Mouse (Mus musculus): ENCODE results near the gene Ndufs3. TPM values are rescaled to one million over a fixed set of nuclear protein-coding genes. Genes with fewer than 3 reads are reported as not detected.
A peak's percentile ranks its signal among the peaks of the same experiment; 100 is the strongest.

The Ndufs3 gene
- polyA plus RNA-seq, 1 experiment from 2014 or later, result 190 TPM

DNA sequence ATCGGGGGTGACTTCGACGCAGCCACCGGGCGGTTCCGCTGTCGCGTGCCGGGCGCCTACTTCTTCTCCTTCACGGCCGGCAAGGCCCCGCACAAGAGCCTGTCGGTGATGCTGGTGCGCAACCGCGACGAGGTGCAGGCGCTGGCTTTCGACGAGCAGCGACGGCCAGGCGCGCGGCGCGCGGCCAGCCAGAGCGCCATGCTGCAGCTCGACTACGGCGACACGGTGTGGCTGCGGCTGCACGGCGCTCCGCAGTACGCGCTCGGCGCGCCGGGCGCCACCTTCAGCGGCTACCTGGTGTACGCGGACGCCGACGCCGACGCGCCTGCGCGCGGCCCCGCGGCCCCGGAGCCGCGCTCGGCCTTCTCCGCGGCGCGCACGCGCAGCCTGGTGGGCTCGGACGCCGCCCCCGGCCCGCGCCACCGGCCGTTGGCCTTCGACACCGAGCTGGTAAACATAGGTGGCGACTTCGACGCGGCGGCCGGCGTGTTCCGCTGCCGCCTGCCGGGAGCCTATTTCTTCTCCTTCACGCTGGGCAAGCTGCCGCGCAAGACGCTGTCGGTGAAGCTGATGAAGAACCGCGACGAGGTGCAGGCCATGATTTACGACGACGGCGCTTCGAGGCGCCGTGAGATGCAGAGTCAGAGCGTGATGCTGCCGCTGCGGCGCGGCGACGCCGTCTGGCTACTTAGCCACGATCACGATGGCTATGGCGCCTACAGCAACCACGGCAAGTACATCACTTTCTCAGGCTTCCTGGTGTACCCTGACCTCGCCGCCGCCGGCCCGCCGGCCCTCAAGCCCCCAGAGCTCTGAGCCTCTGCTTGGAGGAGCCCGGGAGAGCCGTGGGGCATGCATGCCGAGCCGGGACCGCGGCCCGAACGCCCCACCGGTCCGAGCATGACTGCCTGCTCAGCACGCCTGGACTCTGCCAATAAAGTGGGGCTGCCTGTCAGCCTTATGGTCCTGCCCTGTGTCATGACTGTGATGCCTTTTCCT lies 14.8 kb downstream of the Ndufs3 start:
- peaks cover 42% of the 10 kb centered on the region for H3K27me3 ChIP-seq (ENCODE audit: control insufficient read depth, insufficient read depth, low read length)
- peaks cover 10% of the 10 kb centered on the region; the same call in 1 of the 2 replicates for H3K4me1 ChIP-seq (replicated peaks; ENCODE audit: control insufficient read depth, insufficient read depth, low read length)
- H3K4me3 ChIP-seq (ENCODE audit: low read depth, low read length), result peak overlapping the region; percentile 42
- 5% methylated on average over 120 of the region's 133 CpGs for WGBS
- peak overlapping the region; percentile 60 for H3K4me2 ChIP-seq (ENCODE audit: low read depth, low read length, severe bottlenecking)
- no peaks in the 10 kb centered on the region; the same call in 1 of the 2 replicates for H3K36me3 ChIP-seq (ENCODE audit: control insufficient read depth, insufficient read depth, low read length)
- H3K9me3 ChIP-seq (ENCODE audit: control insufficient read depth, low read length), result no peaks in the 10 kb centered on the region
- DNase-seq (ENCODE audit: low spot score), result peak; percentile 79
- peak overlapping the region; percentile 47 for H3K9ac ChIP-seq (ENCODE audit: low read length)
- H3K27ac ChIP-seq (ENCODE audit: low read depth, low read length), result no peak overlapping the region
- peak; percentile 64 for ATAC-seq (replicated peaks; ENCODE audit: low FRiP score)

DNA sequence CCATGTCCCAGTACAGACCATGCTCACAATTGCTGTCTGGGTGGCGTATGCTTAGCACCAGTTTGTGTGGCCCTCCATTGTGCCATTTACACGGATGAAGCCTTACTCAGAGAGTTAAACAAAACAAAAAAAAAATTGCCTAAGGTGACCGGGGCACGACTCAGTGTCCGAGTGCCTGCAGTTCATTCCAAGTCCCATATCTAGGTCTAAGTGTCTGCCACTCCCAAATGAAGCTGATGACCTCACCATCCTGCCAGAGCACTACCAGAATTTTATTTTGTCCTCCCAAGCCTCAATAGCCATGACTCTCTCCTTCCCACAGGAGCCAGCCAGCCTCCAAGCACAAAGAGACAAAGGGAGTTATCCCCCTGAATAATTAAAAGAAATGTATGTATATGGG lies 17.0 kb downstream of the Ndufs3 start:
- H3K9ac ChIP-seq (ENCODE audit: low read length), result no peak overlapping the region
- H3K4me2 ChIP-seq (ENCODE audit: low read depth, low read length, severe bottlenecking), result no peak overlapping the region
- no peak overlapping the region for H3K4me3 ChIP-seq (ENCODE audit: low read depth, low read length)

GRCm38 (mm10) chr2:90886436-90886835 lies 18.2 kb downstream of the Ndufs3 start:
- Histone ChIP-seq H3K4me2 (ENCODE audit: low read depth, low read length, severe bottlenecking) (peak overlapping the region; percentile 97), H3K9me3 (ENCODE audit: control insufficient read depth, low read length) (no peaks in the 10 kb centered on the region), H3K9ac (ENCODE audit: low read length) (peak overlapping the region; percentile 79), H3K36me3 (ENCODE audit: control insufficient read depth, insufficient read depth, low read length) (no peaks in the 10 kb centered on the region), H3K4me3 (ENCODE audit: low read depth, low read length) (peak overlapping the region; percentile 58), H3K27me3 (ENCODE audit: control insufficient read depth, insufficient read depth, low read length) (peaks cover 44% of the 10 kb centered on the region), H3K27ac (ENCODE audit: low read depth, low read length) (no peak overlapping the region), H3K4me1 (replicated peaks; ENCODE audit: control insufficient read depth, insufficient read depth, low read length) (peaks cover 9% of the 10 kb centered on the region; the same call in 1 of the 2 replicates)
- DNase-seq (ENCODE audit: low spot score), result no peak
- ATAC-seq (replicated peaks; ENCODE audit: low FRiP score), result no peak
- 19% methylated on average over 6 of the region's 6 CpGs for WGBS

More for the DNA sequence above, 17.0 kb downstream of the Ndufs3 start:
- WGBS, result 71% methylated on average over 5 of the region's 5 CpGs
- Histone ChIP-seq H3K9me3 (ENCODE audit: control insufficient read depth, low read length) (no peaks in the 10 kb centered on the region), H3K27me3 (ENCODE audit: control insufficient read depth, insufficient read depth, low read length) (peaks cover 44% of the 10 kb centered on the region), H3K27ac (ENCODE audit: low read depth, low read length) (no peak overlapping the region), H3K4me1 (replicated peaks; ENCODE audit: control insufficient read depth, insufficient read depth, low read length) (peaks cover 9% of the 10 kb centered on the region; the same call in 1 of the 2 replicates), H3K36me3 (ENCODE audit: control insufficient read depth, insufficient read depth, low read length) (no peaks in the 10 kb centered on the region)
- ATAC-seq (replicated peaks; ENCODE audit: low FRiP score) (no peak), DNase-seq (ENCODE audit: low spot score) (no peak)

GRCm38 (mm10) chr2:90885218-90886041 lies 19.2 kb downstream of the Ndufs3 start, which contains the start of gene C1qtnf4:
TSS of gene C1qtnf4 (plus strand) at chr2:90885860.
- ATAC-seq (replicated peaks; ENCODE audit: low FRiP score), result peak; percentile 75
- Histone ChIP-seq H3K9me3 (ENCODE audit: control insufficient read depth, low read length) (no peaks in the 10 kb centered on the region), H3K4me1 (replicated peaks; ENCODE audit: control insufficient read depth, insufficient read depth, low read length) (peaks cover 9% of the 10 kb centered on the region; the same call in 1 of the 2 replicates), H3K27me3 (ENCODE audit: control insufficient read depth, insufficient read depth, low read length) (peaks cover 44% of the 10 kb centered on the region), H3K36me3 (ENCODE audit: control insufficient read depth, insufficient read depth, low read length) (no peaks in the 10 kb centered on the region), H3K9ac (ENCODE audit: low read length) (peak within 1 kb of the TSS; percentile 79), H3K27ac (ENCODE audit: low read depth, low read length) (no peak within 1 kb of the TSS; the same call in 1 of the 2 replicates), H3K4me2 (ENCODE audit: low read depth, low read length, severe bottlenecking) (peak within 1 kb of the TSS; percentile 97), H3K4me3 (ENCODE audit: low read depth, low read length) (peak within 1 kb of the TSS; percentile 58)
- DNase-seq (ENCODE audit: low spot score), result peak; percentile 78
- WGBS, result under 1% methylated on average over 45 of the region's 45 CpGs

- peaks cover 17% of the 10 kb centered on the region for H3K27me3 ChIP-seq (ENCODE audit: control insufficient read depth, insufficient read depth, low read length)
- 77% methylated on average over 2 of the region's 2 CpGs for WGBS
These were observed 22.8 kb downstream of the Ndufs3 start for GRCm38 (mm10) chr2:90881824-90882223.

GRCm38 (mm10) chr2:90880144-90880785 lies 24.4 kb downstream of the Ndufs3 start:
- Histone ChIP-seq H3K27ac (ENCODE audit: low read depth, low read length) (no peak overlapping the region), H3K4me2 (ENCODE audit: low read depth, low read length, severe bottlenecking) (peak overlapping the region; percentile 0; the same call in 1 of the 2 replicates), H3K4me1 (replicated peaks; ENCODE audit: control insufficient read depth, insufficient read depth, low read length) (no peaks in the 10 kb centered on the region; the same call in 1 of the 2 replicates), H3K36me3 (ENCODE audit: control insufficient read depth, insufficient read depth, low read length) (no peaks in the 10 kb centered on the region), H3K9ac (ENCODE audit: low read length) (no peak overlapping the region), H3K27me3 (ENCODE audit: control insufficient read depth, insufficient read depth, low read length) (peaks cover 5% of the 10 kb centered on the region; the same call in 1 of the 2 replicates), H3K4me3 (ENCODE audit: low read depth, low read length) (no peak overlapping the region), H3K9me3 (ENCODE audit: control insufficient read depth, low read length) (no peaks in the 10 kb centered on the region)
- DNase-seq (ENCODE audit: low spot score) (no peak), ATAC-seq (replicated peaks; ENCODE audit: low FRiP score) (no peak)
- whole genome bisulfite sequencing, result 10% methylated on average over 6 of the region's 6 CpGs

More at GRCm38 (mm10) chr2:90881824-90882223, 22.8 kb downstream of the Ndufs3 start:
- no peaks in the 10 kb centered on the region for H3K36me3 ChIP-seq (ENCODE audit: control insufficient read depth, insufficient read depth, low read length)
- H3K4me2 ChIP-seq (ENCODE audit: low read depth, low read length, severe bottlenecking), result no peak overlapping the region
- no peak overlapping the region for H3K27ac ChIP-seq (ENCODE audit: low read depth, low read length)
- H3K9ac ChIP-seq (ENCODE audit: low read length), result no peak overlapping the region
- ATAC-seq (replicated peaks; ENCODE audit: low FRiP score), result no peak
- no peak overlapping the region for H3K4me3 ChIP-seq (ENCODE audit: low read depth, low read length)
- H3K9me3 ChIP-seq (ENCODE audit: control insufficient read depth, low read length), result no peaks in the 10 kb centered on the region
- DNase-seq (ENCODE audit: low spot score), result no peak
- H3K4me1 ChIP-seq (replicated peaks; ENCODE audit: control insufficient read depth, insufficient read depth, low read length), result peaks cover 4% of the 10 kb centered on the region; the same call in 1 of the 2 replicates

DNA sequence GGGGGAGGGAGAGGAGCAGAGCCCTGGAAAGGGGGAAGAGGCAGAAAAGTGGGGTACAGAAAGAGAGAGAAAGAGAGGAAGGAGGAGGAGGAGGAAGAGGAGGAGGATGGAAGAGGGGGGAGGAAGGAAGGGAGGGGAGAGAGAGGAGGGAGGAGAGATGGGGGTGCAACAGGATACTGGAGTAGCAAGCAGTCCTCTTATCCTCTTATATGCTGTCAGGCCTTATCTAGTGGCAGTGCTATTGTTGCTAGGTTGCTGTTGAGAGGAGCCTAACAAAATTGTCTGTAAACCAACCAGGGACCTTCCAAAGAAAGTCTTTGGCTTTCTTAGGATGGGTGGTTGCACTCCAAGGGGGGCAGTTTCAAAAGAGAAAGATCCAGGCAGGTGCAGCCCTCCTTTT lies 25.2 kb downstream of the Ndufs3 start:
- Histone ChIP-seq H3K27me3 (ENCODE audit: control insufficient read depth, insufficient read depth, low read length) (no peaks in the 10 kb centered on the region), H3K9ac (ENCODE audit: low read length) (no peak overlapping the region), H3K36me3 (ENCODE audit: control insufficient read depth, insufficient read depth, low read length) (no peaks in the 10 kb centered on the region), H3K4me3 (ENCODE audit: low read depth, low read length) (no peak overlapping the region), H3K4me2 (ENCODE audit: low read depth, low read length, severe bottlenecking) (no peak overlapping the region), H3K4me1 (replicated peaks; ENCODE audit: control insufficient read depth, insufficient read depth, low read length) (no peaks in the 10 kb centered on the region), H3K9me3 (ENCODE audit: control insufficient read depth, low read length) (no peaks in the 10 kb centered on the region), H3K27ac (ENCODE audit: low read depth, low read length) (no peak overlapping the region)
- ATAC-seq (replicated peaks; ENCODE audit: low FRiP score), result no peak
- DNase-seq (ENCODE audit: low spot score), result no peak

All from forebrain, embryonic 11.5 days (tissue).